ENCODE assay signal across 8 mouse cellular contexts in the genomic region with DNA sequence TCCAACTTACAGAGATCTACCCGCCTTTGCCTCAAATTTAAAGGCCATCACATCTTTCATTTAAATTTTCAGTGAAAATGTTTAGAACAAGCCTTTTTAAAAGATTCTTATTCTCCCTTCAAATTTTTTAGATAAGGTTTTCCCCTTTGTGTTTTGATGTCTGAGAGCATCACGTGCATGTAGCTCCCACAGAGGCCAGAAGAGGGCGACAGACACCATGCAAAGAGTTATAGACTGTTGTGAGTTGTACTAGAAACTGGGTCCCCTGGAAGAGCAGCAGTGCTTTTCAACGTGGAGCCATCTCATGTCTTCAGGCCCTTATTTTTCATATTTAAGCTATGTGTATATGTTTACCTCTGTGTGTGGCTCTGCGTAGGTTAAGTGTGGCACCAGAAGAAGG. TPM values are rescaled to one million over a fixed set of nuclear protein-coding genes. Genes with fewer than 3 reads are reported as not detected.
A peak's percentile ranks its signal among the peaks of the same experiment; 100 is the strongest.
DNase-seq lines count a peak whose midpoint lies in the region; ATAC-seq and TF ChIP-seq lines count a peak whose summit lies in the region.

No protein-coding gene starts in this region.

- no peak overlapping the region for H3K9ac ChIP-seq in forebrain, embryonic 11.5 days (ENCODE audit: low read length)
- no peak overlapping the region for H3K9ac ChIP-seq in forebrain, embryonic 12.5 days
- H3K9ac ChIP-seq in liver, adult 2 months (ENCODE audit: low read depth, low read length) = no peak overlapping the region
- H3K9ac ChIP-seq in liver, embryonic 11.5 days (ENCODE audit: low read depth, low read length) = no peak overlapping the region

- peak; percentile 50 for DNase-seq in forebrain, embryonic 11.5 days (ENCODE audit: low spot score)
- DNase-seq in liver, adult 2 months (ENCODE audit: extremely low read depth, low read depth, low spot score) = no peak
- DNase-seq in liver, embryonic 11.5 days (ENCODE audit: low spot score) = no peak
- DNase-seq in ZHBTc4 (ENCODE audit: low read depth, low spot score) = peak; percentile 75
- peak; percentile 78 for DNase-seq in lung, postnatal 36 days
- no peak for DNase-seq in right cerebral cortex, adult 18-20 months
- no peak for DNase-seq in neural tube, embryonic 10.5 days (ENCODE audit: extremely low spot score, low spot score)

- TF ChIP-seq CTCF in liver, adult 2 months (IDR thresholded peaks at IDR 0.05; ENCODE audit: low read depth, low read length) = peak; percentile 50; the same call in 1 of the 2 replicates

- no peak for TF ChIP-seq POLR2A in liver, adult 2 months (IDR thresholded peaks at IDR 0.05; ENCODE audit: extremely low read depth, insufficient read depth, low read length)

- H3K9me3 ChIP-seq in forebrain, embryonic 11.5 days (ENCODE audit: control insufficient read depth, low read length) = no peaks in the 10 kb centered on the region
- H3K9me3 ChIP-seq in forebrain, embryonic 12.5 days = no peaks in the 10 kb centered on the region
- no peaks in the 10 kb centered on the region for H3K9me3 ChIP-seq in liver, embryonic 11.5 days (ENCODE audit: control insufficient read depth, low read length)

- H3K4me2 ChIP-seq in forebrain, embryonic 11.5 days (ENCODE audit: low read depth, low read length, severe bottlenecking) = no peak overlapping the region
- no peak overlapping the region for H3K4me2 ChIP-seq in forebrain, embryonic 12.5 days
- H3K4me2 ChIP-seq in liver, embryonic 11.5 days = no peak overlapping the region

- H3K27ac ChIP-seq in forebrain, embryonic 11.5 days (ENCODE audit: low read depth, low read length) = no peak overlapping the region
- no peak overlapping the region for H3K27ac ChIP-seq in forebrain, embryonic 12.5 days
- H3K27ac ChIP-seq in liver, adult 2 months (replicated peaks; ENCODE audit: insufficient read depth, low read depth, low read length) = no peak overlapping the region
- H3K27ac ChIP-seq in liver, embryonic 11.5 days (ENCODE audit: low read depth, low read length) = no peak overlapping the region

- ATAC-seq in forebrain, embryonic 11.5 days (replicated peaks; ENCODE audit: low FRiP score) = no peak
- no peak for ATAC-seq in forebrain, embryonic 12.5 days (ENCODE audit: low FRiP score)
- ATAC-seq in liver, embryonic 11.5 days (replicated peaks; ENCODE audit: low FRiP score) = no peak

- H3K27me3 ChIP-seq in forebrain, embryonic 11.5 days (ENCODE audit: control insufficient read depth, insufficient read depth, low read length) = no peaks in the 10 kb centered on the region
- no peaks in the 10 kb centered on the region for H3K27me3 ChIP-seq in forebrain, embryonic 12.5 days
- no peaks in the 10 kb centered on the region for H3K27me3 ChIP-seq in liver, adult 2 months (ENCODE audit: control insufficient read depth, insufficient read depth, low read length)
- H3K27me3 ChIP-seq in liver, embryonic 11.5 days (replicated peaks; ENCODE audit: control insufficient read depth, insufficient read depth, low read length) = no peaks in the 10 kb centered on the region

- H3K4me3 ChIP-seq in forebrain, embryonic 11.5 days (ENCODE audit: low read depth, low read length) = no peak overlapping the region
- H3K4me3 ChIP-seq in forebrain, embryonic 12.5 days (replicated peaks) = no peak overlapping the region
- H3K4me3 ChIP-seq in liver, adult 2 months (ENCODE audit: insufficient read depth, low read depth, low read length) = no peak overlapping the region
- H3K4me3 ChIP-seq in liver, embryonic 11.5 days (ENCODE audit: low read depth, low read length) = no peak overlapping the region

- H3K36me3 ChIP-seq in forebrain, embryonic 11.5 days (ENCODE audit: control insufficient read depth, insufficient read depth, low read length) = peaks cover 13% of the 10 kb centered on the region
- H3K36me3 ChIP-seq in forebrain, embryonic 12.5 days (replicated peaks) = peaks cover 85% of the 10 kb centered on the region
- H3K36me3 ChIP-seq in liver, adult 2 months (ENCODE audit: control insufficient read depth, insufficient read depth, low read length) = peaks cover 33% of the 10 kb centered on the region
- peaks cover 42% of the 10 kb centered on the region for H3K36me3 ChIP-seq in liver, embryonic 11.5 days (ENCODE audit: control insufficient read depth, insufficient read depth, low read length)

- H3K4me1 ChIP-seq in forebrain, embryonic 11.5 days (replicated peaks; ENCODE audit: control insufficient read depth, insufficient read depth, low read length) = no peaks in the 10 kb centered on the region
- no peaks in the 10 kb centered on the region for H3K4me1 ChIP-seq in forebrain, embryonic 12.5 days
- H3K4me1 ChIP-seq in liver, adult 2 months (ENCODE audit: control insufficient read depth, insufficient read depth, low read length) = no peaks in the 10 kb centered on the region
- H3K4me1 ChIP-seq in liver, embryonic 11.5 days (replicated peaks; ENCODE audit: control insufficient read depth, insufficient read depth, low read length) = no peaks in the 10 kb centered on the region

- WGBS in forebrain, embryonic 11.5 days = 76% methylated on average over 5 of the region's 5 CpGs
- WGBS in forebrain, embryonic 12.5 days = 83% methylated on average over 5 of the region's 5 CpGs
- WGBS in liver, adult 2 months = 80% methylated on average over 5 of the region's 5 CpGs
- WGBS in liver, embryonic 11.5 days = 72% methylated on average over 5 of the region's 5 CpGs

- H3K79me2 ChIP-seq in liver, adult 2 months (ENCODE audit: control insufficient read depth, insufficient read depth, low read length) = no peaks in the 10 kb centered on the region

RNA-seq across cellular contexts. Expression of a gene that starts 14.9 kb away (rescaled TPM):
- polyA plus RNA-seq in forebrain, embryonic 11.5 days (2014; fragmentation: Nextera tagmentation; extraction: Ambion mirVana) = 127 and 132 TPM in 2 replicates
- polyA plus RNA-seq in forebrain, embryonic 12.5 days (2016; fragmentation: Nextera tagmentation; extraction: Ambion mirVana) = 109 and 114 TPM in 2 replicates
- 93.1 and 103 TPM in 2 replicates for total RNA-seq in liver, adult 2 months (2014; rRNA removed)
- polyA plus RNA-seq in liver, adult 2 months (2012; rRNA removed) = 42.7 and 43.7 TPM in 2 replicates
- 110 and 124 TPM in 2 replicates for polyA plus RNA-seq in liver, embryonic 11.5 days (2014; fragmentation: Nextera tagmentation; extraction: Ambion mirVana)

RNA-seq across cellular contexts. Expression of a gene that starts 36.6 kb away (rescaled TPM):
- 11.2 and 11.6 TPM in 2 replicates for polyA plus RNA-seq in forebrain, embryonic 11.5 days (2014; fragmentation: Nextera tagmentation; extraction: Ambion mirVana)
- 10.6 and 11.9 TPM in 2 replicates for polyA plus RNA-seq in forebrain, embryonic 12.5 days (2016; fragmentation: Nextera tagmentation; extraction: Ambion mirVana)
- 5.9 and 7.4 TPM in 2 replicates for total RNA-seq in liver, adult 2 months (2014; rRNA removed)
- 1.8 and 3.9 TPM in 2 replicates for polyA plus RNA-seq in liver, adult 2 months (2012; rRNA removed)
- 7.8 and 9.1 TPM in 2 replicates for polyA plus RNA-seq in liver, embryonic 11.5 days (2014; fragmentation: Nextera tagmentation; extraction: Ambion mirVana)

Comparison
In these comparisons a context has a peak if more than half of its experiments do, and no peak if none do; other contexts are left out.
1. DNase-seq: peak in forebrain, embryonic 11.5 days (single experiment), ZHBTc4 (single experiment) and lung, postnatal 36 days (single experiment); none in liver, adult 2 months (single experiment), liver, embryonic 11.5 days (single experiment), right cerebral cortex, adult 18-20 months (single experiment) and neural tube, embryonic 10.5 days (single experiment).